Mouse (Mus musculus) ES-Bruce4 (cell line): ENCODE data around the gene Gse1.

Experiments used
- CTCF ChIP-seq: IDR thresholded peaks from one replicate; pipeline ENCODE4 v1.8.1; 2011; ENCODE audit warnings: low read depth, low read length
- EP300 ChIP-seq: IDR thresholded peaks from 2 replicates; pipeline ENCODE4 v1.6.1; 2011; ENCODE audit warnings: low read depth, low read length; ENCODE audit not compliant: insufficient read depth

- TF ChIP-seq EP300 (no peak), CTCF (no peak)
Observed at GRCm38 (mm10) chr8:120464585-120464937, 236.3 kb downstream of the Gse1 start.
